Mouse (Mus musculus) liver, embryonic 14.5 days (tissue): Measurements from ENCODE around the gene Rc3h1. TPM values are rescaled to one million over a fixed set of nuclear protein-coding genes. Genes with fewer than 3 reads are reported as not detected.

ENCODE experiments used
- ATAC-seq: fragments of 200-750 bp; cut with Nextera tagmentation; 2 replicates; pipeline ENCODE4 v1.8.0; 2017; ENCODE audit warnings: moderate number of reproducible peaks, mild to moderate bottlenecking, moderate library complexity; ENCODE audit not compliant: insufficient read depth
- DNase-seq, 3 experiments: peaks; one replicate each; pipeline ENCODE4 v3.0.0-alpha.2; 2012 to 2013; ENCODE audit warnings: low read depth in 3 of 3, low spot score in 3 of 3
- H3K27ac ChIP-seq: fragments of 300-500 bp; sonication (generic); 2 replicates; pipeline ENCODE4 v1.5.1; 2014; ENCODE audit warnings: moderate library complexity, mild to moderate bottlenecking, control low read depth, inconsistent platforms
- H3K27me3 ChIP-seq: fragments of 300-500 bp; sonication (generic); 2 replicates; pipeline ENCODE4 v1.6.1; 2014; ENCODE audit warnings: mild to moderate bottlenecking, low read length, moderate library complexity; ENCODE audit not compliant: control insufficient read depth, insufficient read depth
- H3K36me3 ChIP-seq: fragments of 300-500 bp; sonication (generic); replicated peaks from 2 replicates; pipeline ENCODE4 v1.6.1; 2014; ENCODE audit warnings: low read depth; ENCODE audit not compliant: control insufficient read depth, insufficient read depth
- H3K4me1 ChIP-seq, 2 experiments: fragments of 200-500 bp in 1 of 2; fragments of 300-500 bp in 1 of 2; sonication (generic) in 1 of 2; replicated peaks; 2 replicates each; pipeline ENCODE4 v1.6.1; 2012 to 2014; ENCODE audit warnings: antibody characterized with exemption in 1 of 2, inconsistent platforms in 1 of 2, low read length in 1 of 2; ENCODE audit not compliant: control insufficient read depth in 2 of 2, insufficient read depth in 2 of 2
- H3K4me2 ChIP-seq: fragments of 300-500 bp; sonication (generic); 2 replicates; pipeline ENCODE4 v1.6.1; 2014; ENCODE audit warnings: low read depth, mild to moderate bottlenecking, control low read depth, moderate library complexity
- H3K4me3 ChIP-seq, 2 experiments: fragments of 200-500 bp in 1 of 2; fragments of 300-500 bp in 1 of 2; sonication (generic) in 1 of 2; 2 replicates each; pipeline ENCODE4 v1.5.1; 2012 to 2014; ENCODE audit warnings: low read depth in 2 of 2, low read length in 2 of 2, mild to moderate bottlenecking in 2 of 2, control low read depth in 1 of 2, inconsistent platforms in 1 of 2, moderate library complexity in 1 of 2; ENCODE audit not compliant: insufficient read depth in 1 of 2
- H3K9ac ChIP-seq: fragments of 300-500 bp; sonication (generic); replicated peaks from 2 replicates; pipeline ENCODE4 v1.6.1; 2014; ENCODE audit warnings: mild to moderate bottlenecking, control low read depth, moderate library complexity
- H3K9me3 ChIP-seq: fragments of 300-500 bp; sonication (generic); 2 replicates; pipeline ENCODE4 v1.6.1; 2016; ENCODE audit warnings: low read length, mixed read lengths; ENCODE audit not compliant: control insufficient read depth
- CTCF ChIP-seq: IDR thresholded peaks from 2 replicates; pipeline ENCODE4 v1.5.1; 2016; ENCODE audit warnings: antibody characterized with exemption, low read depth, control low read depth
- EP300 ChIP-seq: IDR thresholded peaks from 2 replicates; pipeline ENCODE4 v1.6.1; 2016; ENCODE audit warnings: antibody characterized with exemption, low read depth
- WGBS: fragments of 180-500 bp; shearing (Covaris S2); extraction: QIAGEN DNeasy Blood & Tissue Kit; methylation state at CpG from one replicate; pipeline ENCODE4 v1.1.7; 2014; ENCODE audit not compliant: insufficient replicate concordance; 5-methylcytosine and 5-hydroxymethylcytosine counted together
- polyA plus RNA-seq, 2 experiments: library from polyadenylated mRNA; depleted of rRNA in 1 of 2; stranded (reverse) in 1 of 2; unstranded in 1 of 2; fragments of >200 nt; fragmentation: Nextera tagmentation in 1 of 2; extraction: Ambion mirVana in 1 of 2; gene quantifications; 2 replicates each; pipeline versions ENCODE4 v1.2.1 to v1.2.3; 2012 to 2014

The Rc3h1 gene
- polyA plus RNA-seq, 2 experiments: 2.9 to 3.2 TPM

GRCm38 (mm10) chr1:161005526-161005925, 99.3 kb downstream of the Rc3h1 start:
- WGBS: 45% methylated on average over 3 of the region's 3 CpGs
- H3K9ac ChIP-seq: no peak overlapping the region
- ATAC-seq (no peak), DNase-seq (no peak)
- no peak overlapping the region for H3K4me3 ChIP-seq
- H3K27me3 ChIP-seq: no peaks in the 10 kb centered on the region
- H3K9me3 ChIP-seq: no peaks in the 10 kb centered on the region
- TF ChIP-seq EP300 (no peak), CTCF (no peak)
- no peaks in the 10 kb centered on the region for H3K36me3 ChIP-seq
- H3K4me1 ChIP-seq: no peaks in the 10 kb centered on the region
- no peak overlapping the region for H3K4me2 ChIP-seq
- H3K27ac ChIP-seq: no peak overlapping the region

- Histone ChIP-seq H3K4me3 (no peak overlapping the region), H3K4me1 (no peaks in the 10 kb centered on the region), H3K9ac (no peak overlapping the region), H3K27me3 (no peaks in the 10 kb centered on the region), H3K4me2 (no peak overlapping the region), H3K9me3 (no peaks in the 10 kb centered on the region), H3K36me3 (no peaks in the 10 kb centered on the region), H3K27ac (no peak overlapping the region)
- ATAC-seq: no peak
- TF ChIP-seq EP300 (no peak), CTCF (no peak)
- no peak for DNase-seq
- WGBS: 67% methylated on average over 5 of the region's 5 CpGs
Observed at GRCm38 (mm10) chr1:161006471-161006870, 100.3 kb downstream of the Rc3h1 start.

- TF ChIP-seq CTCF (no peak), EP300 (no peak)
- DNase-seq (no peak), ATAC-seq (no peak)
- no peaks in the 10 kb centered on the region for H3K9me3 ChIP-seq
- no peak overlapping the region for H3K4me3 ChIP-seq
- H3K9ac ChIP-seq: no peak overlapping the region
- no peaks in the 10 kb centered on the region for H3K27me3 ChIP-seq
- no peak overlapping the region for H3K27ac ChIP-seq
- no peaks in the 10 kb centered on the region for H3K36me3 ChIP-seq
- no peak overlapping the region for H3K4me2 ChIP-seq
- WGBS: 70% methylated on average over 2 of the region's 2 CpGs
- no peaks in the 10 kb centered on the region for H3K4me1 ChIP-seq
Observed at GRCm38 (mm10) chr1:161008038-161008437, 101.8 kb downstream of the Rc3h1 start.

- WGBS: 84% methylated on average over 4 of the region's 4 CpGs
- Histone ChIP-seq H3K9me3 (no peaks in the 10 kb centered on the region), H3K9ac (no peak overlapping the region), H3K27me3 (no peaks in the 10 kb centered on the region), H3K4me2 (no peak overlapping the region), H3K4me1 (no peaks in the 10 kb centered on the region), H3K36me3 (no peaks in the 10 kb centered on the region), H3K27ac (no peak overlapping the region), H3K4me3 (no peak overlapping the region)
- TF ChIP-seq EP300 (no peak), CTCF (no peak)
- ATAC-seq (no peak), DNase-seq (no peak)
Observed at GRCm38 (mm10) chr1:161010436-161010835, 104.2 kb downstream of the Rc3h1 start.

GRCm38 (mm10) chr1:161016378-161016777, 110.2 kb downstream of the Rc3h1 start:
- ATAC-seq (no peak), DNase-seq (no peak)
- Histone ChIP-seq H3K9ac (no peak overlapping the region), H3K27me3 (no peaks in the 10 kb centered on the region), H3K4me1 (no peaks in the 10 kb centered on the region), H3K27ac (no peak overlapping the region), H3K36me3 (no peaks in the 10 kb centered on the region), H3K4me2 (no peak overlapping the region), H3K4me3 (no peak overlapping the region), H3K9me3 (no peaks in the 10 kb centered on the region)
- TF ChIP-seq CTCF (no peak), EP300 (no peak)
- WGBS: 58% methylated on average over 2 of the region's 2 CpGs
